Mouse (Mus musculus) small intestine, adult 2 months (tissue): ENCODE results near the gene Srl. TPM values are rescaled to one million over a fixed set of nuclear protein-coding genes. Genes with fewer than 3 reads are reported as not detected.

Experiments
- H3K27ac ChIP-seq: fragments of 200-500 bp; 2 replicates; pipeline ENCODE4 v1.5.1; 2012; ENCODE audit warnings: low read depth, low read length, control low read depth, inconsistent platforms; ENCODE audit not compliant: insufficient read depth
- H3K27me3 ChIP-seq: fragments of 200-500 bp; 2 replicates; pipeline ENCODE4 v1.6.1; 2012; ENCODE audit warnings: mild to moderate bottlenecking, moderate library complexity, low read length, inconsistent platforms; ENCODE audit not compliant: control insufficient read depth, insufficient read depth
- H3K36me3 ChIP-seq: fragments of 200-500 bp; 2 replicates; pipeline ENCODE4 v1.6.1; 2012; ENCODE audit warnings: mild to moderate bottlenecking, low read length, control low read depth, inconsistent platforms; ENCODE audit not compliant: control insufficient read depth, insufficient read depth
- H3K4me1 ChIP-seq: fragments of 200-500 bp; 2 replicates; pipeline ENCODE4 v1.6.1; 2012; ENCODE audit warnings: low read length, inconsistent platforms, mixed read lengths; ENCODE audit not compliant: control insufficient read depth, insufficient read depth, insufficient read length
- H3K4me3 ChIP-seq: fragments of 200-500 bp; 2 replicates; pipeline ENCODE4 v1.5.1; 2012; ENCODE audit warnings: low read depth, mild to moderate bottlenecking, control low read depth, inconsistent platforms, low read length, moderate library complexity
- CTCF ChIP-seq: fragments of 200-500 bp; IDR thresholded peaks from 2 replicates; pipeline ENCODE4 v1.5.1; 2012; ENCODE audit warnings: low read depth, mild to moderate bottlenecking, control low read depth, inconsistent platforms, low read length, moderate library complexity, mixed read lengths; ENCODE audit not compliant: insufficient replicate concordance, insufficient read length; ENCODE audit errors: extremely low read depth
- POLR2A ChIP-seq: fragments of 200-500 bp; IDR thresholded peaks from 2 replicates; pipeline ENCODE4 v1.6.1; 2012; ENCODE audit warnings: low read depth, mild to moderate bottlenecking, control low read depth, inconsistent platforms, low read length, moderate library complexity
- WGBS: fragments of 180-500 bp; shearing (Covaris S2); methylation state at CpG from one replicate; pipeline ENCODE4 v1.1.7; 2018; 5-methylcytosine and 5-hydroxymethylcytosine counted together
- polyA plus RNA-seq: library from polyadenylated mRNA; depleted of rRNA; stranded (reverse); fragments of >200 nt; gene quantifications from 2 replicates; pipeline ENCODE4 v1.2.3, GENCODE M21; 2012; rRNA removed

Gene Srl
- polyA plus RNA-seq, 1 experiment: 0.18 TPM

DNA sequence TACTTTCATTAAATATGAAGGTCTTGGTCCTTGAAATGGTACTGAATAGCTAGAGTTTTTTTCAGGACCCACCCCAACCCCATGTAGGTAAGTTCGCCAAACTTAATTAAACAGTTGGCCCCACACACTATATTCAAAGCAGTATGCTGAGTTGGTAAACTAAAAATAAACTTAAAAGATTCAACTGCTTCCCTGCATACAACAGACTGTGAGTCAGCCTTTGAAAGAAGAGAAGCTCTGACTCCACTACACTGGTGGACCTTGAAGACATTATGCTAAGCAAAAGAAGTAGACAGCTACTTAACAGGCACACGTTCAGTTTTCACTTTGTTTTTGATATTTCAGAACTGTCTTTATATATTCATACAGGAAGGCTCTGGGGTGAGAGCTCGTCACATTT lies 110.6 kb downstream of the Srl start:
- Histone ChIP-seq H3K36me3 (no peaks in the 10 kb centered on the region), H3K4me1 (peaks cover 7% of the 10 kb centered on the region; the same call in 1 of the 2 replicates), H3K4me3 (no peak overlapping the region), H3K27me3 (no peaks in the 10 kb centered on the region), H3K27ac (no peak overlapping the region)
- WGBS: 91% methylated on average over 3 of the region's 3 CpGs
- TF ChIP-seq CTCF (no peak), POLR2A (no peak)

GRCm38 (mm10) chr16:4430232-4430631 lies 111.4 kb downstream of the Srl start:
- 76% methylated on average over 5 of the region's 5 CpGs for WGBS
- TF ChIP-seq POLR2A (no peak), CTCF (no peak)
- no peak overlapping the region for H3K4me3 ChIP-seq
- H3K36me3 ChIP-seq: no peaks in the 10 kb centered on the region
- no peaks in the 10 kb centered on the region for H3K27me3 ChIP-seq
- H3K4me1 ChIP-seq: peaks cover 7% of the 10 kb centered on the region; the same call in 1 of the 2 replicates
- no peak overlapping the region for H3K27ac ChIP-seq

Other genes with a start within 250 kb of the Srl start
- gene Adcy9, start 121.3 kb downstream of the Srl start, polyA plus RNA-seq: 6.5 and 10.4 TPM in 2 replicates
- gene Tfap4, start 18.0 kb upstream of the Srl start, polyA plus RNA-seq: 4.0 and 8.3 TPM in 2 replicates
- 8.6 and 10.1 TPM in 2 replicates for gene Glis2, start 52.9 kb upstream of the Srl start, polyA plus RNA-seq
- gene Pam16, start 83.2 kb upstream of the Srl start, polyA plus RNA-seq: 6.0 and 8.7 TPM in 2 replicates
- 6.5 and 7.8 TPM in 2 replicates for gene Vasn, start 98.1 kb upstream of the Srl start, polyA plus RNA-seq
- 10.2 and 13.7 TPM in 2 replicates for gene Dnaja3, start 98.2 kb upstream of the Srl start, polyA plus RNA-seq
- 45.6 and 86.6 TPM in 2 replicates for gene Coro7, start 138.0 kb upstream of the Srl start, polyA plus RNA-seq
- 2.2 and 5.6 TPM in 2 replicates for gene Nmral1, start 177.5 kb upstream of the Srl start, polyA plus RNA-seq
- gene Hmox2, start 184.5 kb upstream of the Srl start, polyA plus RNA-seq: 11.8 and 21.2 TPM in 2 replicates
- gene Cdip1, start 248.5 kb upstream of the Srl start, polyA plus RNA-seq: 51.7 and 87.4 TPM in 2 replicates